Mouse (Mus musculus) kidney, postnatal 0 days (tissue): Measurements from ENCODE around the gene Serpini1. TPM values are rescaled to one million over a fixed set of nuclear protein-coding genes. Genes with fewer than 3 reads are reported as not detected.
A peak's percentile ranks its signal among the peaks of the same experiment; 100 is the strongest.

Experiments
- ATAC-seq: fragments of 200-750 bp; cut with Nextera tagmentation; replicated peaks from 2 replicates; pipeline ENCODE4 v1.8.0; 2017; ENCODE audit warnings: low read depth, moderate number of reproducible peaks, moderate TSS enrichment, moderate library complexity; ENCODE audit not compliant: low FRiP score
- DNase-seq: peaks from one replicate; pipeline ENCODE4 v3.0.0-alpha.2; 2016; ENCODE audit warnings: low spot score
- H3K27ac ChIP-seq: fragments of 300-500 bp; sonication (generic); 2 replicates; pipeline ENCODE4 v1.5.1; 2014; ENCODE audit warnings: mild to moderate bottlenecking
- H3K27me3 ChIP-seq: fragments of 300-500 bp; sonication (generic); 2 replicates; pipeline ENCODE4 v1.6.1; 2014; ENCODE audit warnings: low read length, mixed read lengths; ENCODE audit not compliant: insufficient read depth
- H3K36me3 ChIP-seq: fragments of 300-500 bp; sonication (generic); 2 replicates; pipeline ENCODE4 v1.6.1; 2014; ENCODE audit warnings: low read length, mixed read lengths; ENCODE audit not compliant: insufficient read depth
- H3K4me1 ChIP-seq: fragments of 300-500 bp; sonication (generic); replicated peaks from 2 replicates; pipeline ENCODE4 v1.6.1; 2014; ENCODE audit warnings: antibody characterized with exemption, low read length, mixed read lengths; ENCODE audit not compliant: insufficient read depth
- H3K4me2 ChIP-seq: fragments of 300-500 bp; sonication (generic); 2 replicates; pipeline ENCODE4 v1.6.1; 2014; ENCODE audit warnings: mild to moderate bottlenecking, low read length, moderate library complexity, mixed read lengths
- H3K4me3 ChIP-seq: fragments of 300-500 bp; sonication (generic); replicated peaks from 2 replicates; pipeline ENCODE4 v1.5.1; 2014; ENCODE audit warnings: low read depth, low read length
- H3K9ac ChIP-seq: fragments of 300-500 bp; sonication (generic); 2 replicates; pipeline ENCODE4 v1.6.1; 2014; ENCODE audit warnings: low read depth, low read length
- H3K9me3 ChIP-seq: fragments of 300-500 bp; sonication (generic); replicated peaks from 2 replicates; pipeline ENCODE4 v1.6.1; 2016; ENCODE audit warnings: low read length, inconsistent platforms, mixed read lengths
- CTCF ChIP-seq: IDR thresholded peaks from 2 replicates; pipeline ENCODE4 v1.5.1; 2016; ENCODE audit warnings: antibody characterized with exemption, low read depth, mild to moderate bottlenecking, moderate library complexity
- WGBS: fragments of 180-500 bp; shearing (Covaris S2); extraction: QIAGEN DNeasy Blood & Tissue Kit; methylation state at CpG from one replicate; pipeline ENCODE4 v1.1.7; 2014; 5-methylcytosine and 5-hydroxymethylcytosine counted together
- polyA plus RNA-seq: library from polyadenylated mRNA; unstranded; fragments of >200 nt; fragmentation: Nextera tagmentation; extraction: Ambion mirVana; gene quantifications from 2 replicates; pipeline ENCODE4 v1.2.1, GENCODE M21; 2015

The Serpini1 gene
- polyA plus RNA-seq, 1 experiment from 2014 or later = 9.0 TPM

GRCm38 (mm10) chr3:75574074-75574473 is 16.7 kb downstream of the Serpini1 start:
- no peak for ATAC-seq

DNA sequence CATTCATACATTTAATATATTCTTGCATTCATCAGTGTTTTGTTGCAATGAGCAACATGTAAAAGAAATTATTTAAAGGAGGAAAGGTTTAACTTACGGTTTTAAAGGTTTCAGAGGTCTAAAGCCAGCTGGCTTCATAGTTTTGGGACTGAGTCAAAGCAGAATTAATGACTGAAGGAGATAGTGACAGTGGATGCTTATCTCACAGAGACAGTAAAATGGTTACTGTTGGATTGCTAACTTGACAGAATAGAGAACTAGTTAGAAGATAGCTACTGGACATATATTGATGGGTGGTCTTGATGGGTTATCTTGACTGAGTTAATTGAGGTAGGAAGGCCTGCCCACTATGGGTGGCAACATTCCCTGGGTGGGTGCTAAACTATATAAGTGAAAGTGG is 18.2 kb downstream of the Serpini1 start:
- Histone ChIP-seq H3K9me3 (no peaks in the 10 kb centered on the region), H3K4me3 (no peak overlapping the region), H3K36me3 (no peaks in the 10 kb centered on the region), H3K27me3 (no peaks in the 10 kb centered on the region), H3K4me1 (no peaks in the 10 kb centered on the region), H3K4me2 (no peak overlapping the region), H3K9ac (no peak overlapping the region), H3K27ac (no peak overlapping the region)
- TF ChIP-seq CTCF = no peak
- no peak for DNase-seq
- no peak for ATAC-seq
- 78% methylated on average over 1 of the region's 1 CpGs for WGBS

More at GRCm38 (mm10) chr3:75574074-75574473, 16.7 kb downstream of the Serpini1 start:
- H3K9me3 ChIP-seq = no peaks in the 10 kb centered on the region
- no peak overlapping the region for H3K4me2 ChIP-seq
- no peaks in the 10 kb centered on the region for H3K36me3 ChIP-seq
- no peak for DNase-seq
- 52% methylated on average over 2 of the region's 2 CpGs for WGBS
- no peaks in the 10 kb centered on the region for H3K27me3 ChIP-seq
- no peak overlapping the region for H3K9ac ChIP-seq
- TF ChIP-seq CTCF = no peak
- no peak overlapping the region for H3K27ac ChIP-seq
- H3K4me1 ChIP-seq = no peaks in the 10 kb centered on the region
- no peak overlapping the region for H3K4me3 ChIP-seq

DNA sequence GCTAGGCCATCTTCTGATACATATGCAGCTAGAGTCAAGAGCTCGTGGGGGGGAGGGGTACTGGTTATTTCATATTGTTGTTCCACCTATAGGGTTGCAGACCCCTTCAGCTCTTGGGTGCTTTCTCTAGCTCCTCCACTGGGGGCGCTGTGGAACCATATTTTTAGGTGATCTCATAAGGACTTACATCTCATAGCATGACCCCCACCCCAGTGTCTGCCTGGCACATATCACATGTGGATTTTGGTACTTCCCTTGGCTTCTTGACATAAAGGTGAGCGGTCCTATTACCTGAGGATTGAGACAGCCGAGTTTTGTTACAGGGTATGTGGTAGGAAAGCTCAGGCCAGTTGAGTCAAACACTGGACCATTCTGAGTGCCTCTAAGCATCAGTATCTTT is 22.0 kb downstream of the Serpini1 start:
- Histone ChIP-seq H3K36me3 (no peaks in the 10 kb centered on the region), H3K27ac (no peak overlapping the region), H3K27me3 (no peaks in the 10 kb centered on the region), H3K4me2 (no peak overlapping the region), H3K4me3 (no peak overlapping the region), H3K9me3 (no peaks in the 10 kb centered on the region), H3K9ac (no peak overlapping the region), H3K4me1 (no peaks in the 10 kb centered on the region)
- ATAC-seq = no peak
- peak; percentile 36; the same call in 1 of the 2 replicates for TF ChIP-seq CTCF
- DNase-seq = no peak
- WGBS = 61% methylated on average over 4 of the region's 4 CpGs

DNA sequence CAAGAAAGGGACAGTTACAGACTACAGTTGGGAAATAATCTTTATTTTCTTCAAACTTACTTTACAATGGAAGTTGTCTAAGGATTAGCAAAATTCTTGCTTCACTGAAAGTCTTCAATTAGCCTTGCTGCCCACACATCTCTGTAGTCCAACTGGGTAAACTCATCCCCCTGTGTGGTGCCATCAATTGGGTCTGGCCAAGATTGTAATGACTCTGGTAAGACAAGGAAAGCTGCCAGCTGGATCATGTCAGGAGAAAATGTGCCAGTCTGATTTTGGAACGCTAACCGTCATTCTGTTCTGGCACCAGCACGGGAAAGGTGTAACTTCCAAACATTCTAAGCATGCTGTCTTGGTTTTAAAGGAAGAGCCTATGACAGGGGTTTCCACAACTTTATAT is 25.9 kb downstream of the Serpini1 start:
- no peaks in the 10 kb centered on the region for H3K4me1 ChIP-seq
- no peak overlapping the region for H3K4me2 ChIP-seq
- no peak for TF ChIP-seq CTCF
- DNase-seq = no peak
- 78% methylated on average over 3 of the region's 3 CpGs for WGBS
- H3K4me3 ChIP-seq = no peak overlapping the region
- no peaks in the 10 kb centered on the region for H3K9me3 ChIP-seq
- no peak overlapping the region for H3K9ac ChIP-seq
- H3K27me3 ChIP-seq = no peaks in the 10 kb centered on the region
- ATAC-seq = no peak
- no peaks in the 10 kb centered on the region for H3K36me3 ChIP-seq
- H3K27ac ChIP-seq = no peak overlapping the region

DNA sequence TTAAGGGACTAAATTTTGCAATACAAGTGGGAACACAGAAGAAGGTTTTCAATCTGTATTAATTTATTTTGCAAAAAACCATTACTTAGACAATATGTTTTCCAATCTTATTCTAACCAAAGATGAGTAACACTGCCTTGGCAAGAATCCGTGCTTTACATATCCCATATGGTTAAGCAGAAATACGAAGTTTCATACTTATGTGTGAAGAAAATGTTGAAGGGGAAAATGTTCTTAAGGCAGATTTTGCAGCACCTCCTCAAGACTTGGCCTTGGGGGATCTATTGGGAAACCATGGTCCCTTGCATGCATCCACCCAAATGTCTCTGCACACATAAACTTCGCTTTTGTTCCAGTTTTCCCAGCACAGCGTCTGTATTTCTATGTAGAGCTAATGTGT is 27.6 kb downstream of the Serpini1 start:
- WGBS = 93% methylated on average over 4 of the region's 4 CpGs
- no peaks in the 10 kb centered on the region for H3K27me3 ChIP-seq
- no peak overlapping the region for H3K9ac ChIP-seq
- DNase-seq (no peak), ATAC-seq (no peak)
- H3K27ac ChIP-seq = no peak overlapping the region
- no peak overlapping the region for H3K4me3 ChIP-seq
- no peak overlapping the region for H3K4me2 ChIP-seq
- H3K36me3 ChIP-seq = no peaks in the 10 kb centered on the region
- no peaks in the 10 kb centered on the region for H3K4me1 ChIP-seq
- no peak for TF ChIP-seq CTCF
- H3K9me3 ChIP-seq = no peaks in the 10 kb centered on the region

- WGBS = 61% methylated on average over 7 of the region's 7 CpGs
- H3K36me3 ChIP-seq = no peaks in the 10 kb centered on the region
- no peak overlapping the region for H3K4me3 ChIP-seq
- no peak for TF ChIP-seq CTCF
- DNase-seq = peak; percentile 66
- no peaks in the 10 kb centered on the region for H3K4me1 ChIP-seq
- no peak for ATAC-seq
- no peaks in the 10 kb centered on the region for H3K27me3 ChIP-seq
- H3K9me3 ChIP-seq = no peaks in the 10 kb centered on the region
- no peak overlapping the region for H3K4me2 ChIP-seq
- H3K9ac ChIP-seq = no peak overlapping the region
- no peak overlapping the region for H3K27ac ChIP-seq
Measured at GRCm38 (mm10) chr3:75611019-75611418, 53.7 kb downstream of the Serpini1 start.

- H3K4me2 ChIP-seq = no peak overlapping the region
- H3K4me3 ChIP-seq = no peak overlapping the region
- TF ChIP-seq CTCF = no peak
- 86% methylated on average over 2 of the region's 2 CpGs for WGBS
- no peaks in the 10 kb centered on the region for H3K4me1 ChIP-seq
- H3K36me3 ChIP-seq = no peaks in the 10 kb centered on the region
- no peaks in the 10 kb centered on the region for H3K27me3 ChIP-seq
- H3K9ac ChIP-seq = no peak overlapping the region
- no peaks in the 10 kb centered on the region for H3K9me3 ChIP-seq
- no peak overlapping the region for H3K27ac ChIP-seq
- ATAC-seq (no peak), DNase-seq (no peak)
Measured at GRCm38 (mm10) chr3:75624627-75625026, 67.3 kb downstream of the Serpini1 start.
